ENCODE assay signal across 19 mouse cellular contexts in the genomic region with DNA sequence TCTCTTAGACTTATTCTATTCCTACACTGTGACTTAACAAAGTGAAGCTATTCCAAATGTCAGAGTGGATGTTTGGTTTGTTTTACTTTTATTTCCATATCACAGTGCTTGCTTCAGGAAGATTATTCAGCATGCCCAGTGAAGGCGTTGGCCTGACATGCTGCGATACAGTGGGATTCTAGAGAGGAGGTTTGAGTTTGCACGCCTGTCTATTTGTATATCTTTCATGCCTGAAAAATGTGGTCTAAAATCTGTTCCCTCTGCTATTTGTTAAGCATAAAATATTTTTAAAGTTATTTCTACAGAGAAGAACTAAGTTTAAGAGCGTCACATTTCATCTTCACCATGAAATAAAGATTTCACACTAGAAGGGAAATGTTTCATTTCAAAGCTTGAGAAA.
DNase-seq lines count a peak whose midpoint lies in the region; ATAC-seq and TF ChIP-seq lines count a peak whose summit lies in the region.
"Had no signal": no experiment of that assay in that cellular context is flagged by ENCODE, and none has a peak within 500 bp of the region (broad histone marks: within the 10 kb centered on the region; RNA-seq: fewer than 3 reads in every experiment).

No protein-coding gene starts in this region.

- H3K36me3 ChIP-seq in lung, embryonic 14.5 days (ENCODE audit: insufficient read depth), result no peaks in the 10 kb centered on the region
- H3K36me3 ChIP-seq: embryonic facial prominence, embryonic 13.5 days; forebrain, embryonic 15.5 days had no signal

- H3K27ac ChIP-seq in lung, embryonic 14.5 days (ENCODE audit: low read depth), result no peak overlapping the region
- H3K27ac ChIP-seq: embryonic facial prominence, embryonic 13.5 days; forebrain, embryonic 13.5 days; forebrain, embryonic 15.5 days had no signal

- no peak overlapping the region for H3K9ac ChIP-seq in lung, embryonic 14.5 days
- H3K9ac ChIP-seq: embryonic facial prominence, embryonic 13.5 days; forebrain, embryonic 13.5 days; forebrain, embryonic 15.5 days; forebrain, postnatal 0 days had no signal

- no peaks in the 10 kb centered on the region for H3K4me1 ChIP-seq in lung, embryonic 14.5 days (ENCODE audit: insufficient read depth)
- H3K4me1 ChIP-seq: embryonic facial prominence, embryonic 13.5 days; forebrain, embryonic 13.5 days; forebrain, embryonic 15.5 days had no signal

- H3K27me3 ChIP-seq in lung, embryonic 14.5 days (ENCODE audit: insufficient read depth, low read length), result no peaks in the 10 kb centered on the region
- H3K27me3 ChIP-seq: embryonic facial prominence, embryonic 13.5 days; forebrain, embryonic 13.5 days; forebrain, embryonic 15.5 days had no signal

- H3K4me2 ChIP-seq in lung, embryonic 14.5 days, result no peak overlapping the region
- H3K4me2 ChIP-seq: embryonic facial prominence, embryonic 13.5 days; forebrain, embryonic 13.5 days; forebrain, embryonic 15.5 days had no signal

- no peak for DNase-seq in frontal cortex, postnatal 25 days (ENCODE audit: low spot score in 2 of 2)
- peak; percentile 5 for DNase-seq in lung, embryonic 14.5 days
- DNase-seq in lung, postnatal 4 days, result no peak
- DNase-seq in brain, adult 2 months (ENCODE audit: low read depth, low spot score), result peak; percentile 48
- peak; percentile 24 for DNase-seq in telencephalon, adult 2 months (ENCODE audit: low read depth, low spot score)
- no peak for DNase-seq in layer of hippocampus, adult 11-12 months (ENCODE audit: low spot score)
- DNase-seq: adrenal gland, adult 2 months; adrenal gland, postnatal 10 days; adrenal gland, postnatal 25 days; cerebellum, adult 11-12 months; cerebellum, adult 2 months; cerebellum, adult 9-10 months; cerebellum, postnatal 10 days; cerebellum, postnatal 25 days; forebrain, postnatal 0 days had no signal

- WGBS in lung, embryonic 14.5 days, result 38% methylated on average over 4 of the region's 4 CpGs

- no peak for TF ChIP-seq CTCF in lung, embryonic 14.5 days (IDR thresholded peaks at IDR 0.05; ENCODE audit: low read depth)

- peak; percentile 59 for ATAC-seq in frontal cortex, adult (ENCODE audit: low TSS enrichment)
- ATAC-seq in lung, embryonic 14.5 days (ENCODE audit: insufficient read depth), result no peak
- ATAC-seq: forebrain, embryonic 13.5 days; forebrain, embryonic 15.5 days; forebrain, postnatal 0 days had no signal

- H3K4me3 ChIP-seq in lung, embryonic 14.5 days (ENCODE audit: low read depth, low read length), result no peak overlapping the region
- H3K4me3 ChIP-seq: embryonic facial prominence, embryonic 13.5 days; forebrain, embryonic 13.5 days; forebrain, embryonic 15.5 days had no signal

- H3K9me3 ChIP-seq in lung, embryonic 14.5 days (ENCODE audit: low read depth, low read length), result no peaks in the 10 kb centered on the region
- H3K9me3 ChIP-seq: embryonic facial prominence, embryonic 13.5 days; forebrain, embryonic 13.5 days; forebrain, embryonic 15.5 days had no signal

Comparison
In these comparisons a context has a peak if more than half of its experiments do, and no peak if none do; other contexts are left out.
1. DNase-seq: peak in lung, embryonic 14.5 days (single experiment), brain, adult 2 months (single experiment) and telencephalon, adult 2 months (single experiment); none in frontal cortex, postnatal 25 days (0 of 2), lung, postnatal 4 days (0 of 2) and layer of hippocampus, adult 11-12 months (single experiment).